Mouse (Mus musculus) testis, postnatal 10 days (tissue): Measurements from ENCODE around the gene 9130213A22Rik.

Experiments used
- DNase-seq: peaks from one replicate; pipeline ENCODE4 v3.0.0; 2021; ENCODE audit warnings: low spot score

9130213A22Rik gene

GRCm38 (mm10) chr11:69074776-69075069 is 47.7 kb downstream of the 9130213A22Rik start:
- DNase-seq = no peak

GRCm38 (mm10) chr11:69073951-69074775 is 48.2 kb downstream of the 9130213A22Rik start:
- no peak for DNase-seq

- peak; percentile 80 for DNase-seq
Observed at GRCm38 (mm10) chr11:69073065-69073888, 49.1 kb downstream of the 9130213A22Rik start.

- no peak for DNase-seq
Observed at GRCm38 (mm10) chr11:69072666-69073064, 49.7 kb downstream of the 9130213A22Rik start.

- DNase-seq = no peak
Observed at GRCm38 (mm10) chr11:69072234-69072633, 50.2 kb downstream of the 9130213A22Rik start.

- DNase-seq = no peak
Observed at GRCm38 (mm10) chr11:69071262-69071661, 51.1 kb downstream of the 9130213A22Rik start.

GRCm38 (mm10) chr11:69070590-69071222 is 51.7 kb downstream of the 9130213A22Rik start, which contains the start of gene Tmem107:
Gene Tmem107 (plus strand): TSS chr11:69070806.
- peak; percentile 94 for DNase-seq

- no peak for DNase-seq
Observed at GRCm38 (mm10) chr11:69070093-69070492, 52.3 kb downstream of the 9130213A22Rik start.
